Mouse (Mus musculus) kidney, postnatal 14 days (tissue): Measurements from ENCODE around the gene Rnpepl1.
A peak's percentile ranks its signal among the peaks of the same experiment; 100 is the strongest.

Experiments
- DNase-seq: peaks from one replicate; pipeline ENCODE4 v3.0.0; 2022; ENCODE audit warnings: mixed read lengths

Rnpepl1 gene

DNA sequence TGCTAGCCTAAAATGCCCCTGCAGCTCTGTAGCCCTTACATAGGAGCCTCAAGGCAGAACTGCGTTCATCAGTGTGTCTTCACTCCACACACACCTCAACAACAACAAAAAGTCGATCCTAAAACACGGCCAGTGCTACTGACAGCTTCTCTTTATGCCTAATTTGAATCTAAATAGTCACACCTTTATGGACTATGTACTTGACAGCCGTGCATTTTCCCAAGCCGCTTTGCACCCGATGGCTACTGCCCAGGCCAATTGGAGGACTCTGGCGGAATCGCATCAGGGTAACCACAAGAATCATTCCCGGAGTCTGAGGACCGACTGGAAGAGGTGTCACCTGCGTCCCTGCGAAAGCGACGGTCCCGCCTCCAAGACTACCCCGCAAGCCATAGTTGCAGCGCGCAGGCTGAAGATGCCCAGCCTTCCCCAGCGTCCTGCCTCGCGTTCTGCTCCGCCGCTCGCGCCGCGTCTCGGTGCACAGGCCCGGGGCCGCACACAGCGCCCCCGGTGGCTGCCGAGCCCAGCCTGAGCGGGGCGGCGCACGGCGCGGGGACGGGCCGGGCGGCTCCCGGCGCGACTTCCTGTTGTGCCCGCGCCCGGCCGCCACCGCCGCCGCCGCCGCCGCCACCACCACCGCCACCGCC, at the start of gene Rnpepl1:
Gene Rnpepl1, plus strand, starts transcription at position 545 of the 647 bp plus-strand sequence.
- DNase-seq = peak; percentile 88

DNA sequence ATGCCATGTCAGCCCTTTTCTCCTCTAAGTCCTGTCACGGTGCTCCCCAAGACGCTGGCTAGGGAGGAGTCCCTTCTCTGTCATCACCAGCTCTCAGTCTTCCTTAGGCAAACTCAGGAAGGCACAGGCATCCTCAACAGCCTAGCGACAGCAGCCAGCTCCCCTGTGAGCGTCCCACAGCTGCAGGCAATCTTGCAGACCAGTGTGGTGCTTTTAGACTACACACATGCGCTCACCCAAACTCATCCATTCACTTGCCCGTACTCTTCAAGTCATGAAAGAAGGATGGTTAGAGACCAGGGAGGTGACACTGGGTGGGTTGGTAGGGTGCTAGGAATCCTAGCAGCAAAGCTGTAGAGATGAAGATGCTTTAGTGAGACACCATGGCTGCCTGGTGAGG, 49.1 kb upstream of the Rnpepl1 start:
- no peak for DNase-seq

DNA sequence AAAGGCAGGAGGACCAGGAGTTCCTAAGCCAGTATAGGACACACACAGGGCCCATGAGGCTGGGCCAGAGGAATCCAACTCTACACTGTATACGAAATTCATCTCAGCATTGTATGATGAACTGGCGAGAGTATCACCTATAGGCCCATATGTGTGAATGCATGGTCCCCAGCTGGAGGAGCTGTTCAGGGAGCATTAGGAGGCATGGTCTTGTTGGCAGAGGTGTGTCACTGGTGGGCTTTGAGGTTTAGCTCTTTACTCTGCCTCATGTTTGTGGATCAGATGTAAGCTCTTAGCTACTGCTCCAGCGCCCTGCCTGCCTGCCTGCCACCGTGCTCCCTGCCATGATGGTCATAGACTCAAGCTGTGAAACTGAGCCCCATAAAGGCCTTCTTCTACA, 47.3 kb upstream of the Rnpepl1 start:
- no peak for DNase-seq

DNA sequence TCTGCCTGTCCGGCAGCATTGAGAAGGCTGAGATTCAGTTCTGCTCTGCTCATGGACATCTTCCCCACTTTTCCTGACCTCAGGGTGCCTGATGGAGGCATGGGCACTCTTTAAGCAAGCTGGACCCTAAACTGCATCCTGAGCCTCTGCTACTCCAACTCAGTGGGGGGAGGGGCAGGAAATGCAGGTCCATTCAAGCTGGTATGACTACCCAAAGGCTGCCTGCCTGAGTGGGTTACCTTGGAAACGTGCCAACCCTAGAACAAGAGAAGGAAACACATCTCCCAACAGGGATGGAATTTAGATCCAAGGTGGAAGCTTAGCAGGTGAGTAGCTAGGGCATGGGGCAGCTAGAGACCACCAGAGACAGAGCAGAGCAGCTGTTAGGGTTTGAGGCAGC, 44.4 kb upstream of the Rnpepl1 start:
- DNase-seq = no peak

DNA sequence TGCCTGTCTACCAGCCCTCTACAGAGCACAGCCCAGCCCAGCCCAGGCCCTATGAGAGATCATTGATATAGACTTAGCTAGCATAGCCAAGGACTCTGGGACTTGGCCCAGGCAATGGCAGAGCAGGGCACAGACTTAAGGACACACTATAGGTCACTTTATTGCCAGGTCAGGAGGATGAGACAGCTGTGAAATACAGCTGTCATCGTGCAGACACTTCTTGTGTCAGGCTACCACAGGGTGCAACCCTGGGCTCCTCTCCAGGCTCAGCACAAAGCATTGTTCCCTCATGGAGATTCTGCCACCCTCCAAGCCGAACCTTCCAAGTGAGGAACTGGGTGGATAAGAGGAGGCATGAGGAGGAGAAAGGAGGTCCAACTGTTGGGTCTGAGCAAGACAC, 40.6 kb upstream of the Rnpepl1 start:
- DNase-seq = no peak

DNA sequence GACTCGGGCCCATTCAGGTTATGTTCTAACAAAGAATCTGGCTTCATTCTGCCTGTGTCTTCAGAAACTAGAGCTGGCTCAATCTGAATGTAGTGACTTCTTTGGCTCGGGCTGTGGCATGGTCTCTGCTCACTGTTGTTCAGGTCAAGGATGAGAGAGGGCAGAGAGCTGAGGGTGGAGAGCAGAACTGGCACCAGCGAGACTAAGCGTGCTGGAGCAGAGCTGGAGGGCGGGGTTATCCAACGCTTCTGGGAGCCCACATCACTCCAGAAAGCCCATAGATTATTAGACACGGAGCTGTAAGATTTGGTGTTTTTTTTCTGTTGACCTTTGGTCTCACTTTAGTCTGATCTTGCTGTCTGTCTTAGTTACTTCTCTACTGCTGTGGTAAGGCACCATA, 37.9 kb upstream of the Rnpepl1 start:
- peak; percentile 24 for DNase-seq

DNA sequence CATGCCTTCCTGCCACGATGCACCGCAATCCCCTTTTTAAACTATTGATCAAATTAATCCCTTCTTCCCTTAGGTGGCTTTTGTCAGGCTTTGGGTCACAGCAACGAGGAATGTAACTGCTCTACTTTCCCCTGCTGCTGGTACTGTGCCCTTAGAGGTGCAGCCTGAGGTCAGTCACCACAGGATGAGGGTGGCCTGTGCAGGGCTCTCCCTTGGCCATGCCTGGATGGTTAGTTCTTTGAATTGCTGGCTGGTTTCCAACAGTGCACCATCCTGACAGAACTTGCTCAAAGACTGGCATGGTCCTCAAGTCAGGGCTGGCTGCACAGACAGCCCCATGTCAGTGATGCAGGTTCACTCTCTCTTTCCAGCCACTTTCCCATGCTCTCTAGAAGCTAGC, 36.6 kb upstream of the Rnpepl1 start:
- DNase-seq = peak; percentile 61

DNA sequence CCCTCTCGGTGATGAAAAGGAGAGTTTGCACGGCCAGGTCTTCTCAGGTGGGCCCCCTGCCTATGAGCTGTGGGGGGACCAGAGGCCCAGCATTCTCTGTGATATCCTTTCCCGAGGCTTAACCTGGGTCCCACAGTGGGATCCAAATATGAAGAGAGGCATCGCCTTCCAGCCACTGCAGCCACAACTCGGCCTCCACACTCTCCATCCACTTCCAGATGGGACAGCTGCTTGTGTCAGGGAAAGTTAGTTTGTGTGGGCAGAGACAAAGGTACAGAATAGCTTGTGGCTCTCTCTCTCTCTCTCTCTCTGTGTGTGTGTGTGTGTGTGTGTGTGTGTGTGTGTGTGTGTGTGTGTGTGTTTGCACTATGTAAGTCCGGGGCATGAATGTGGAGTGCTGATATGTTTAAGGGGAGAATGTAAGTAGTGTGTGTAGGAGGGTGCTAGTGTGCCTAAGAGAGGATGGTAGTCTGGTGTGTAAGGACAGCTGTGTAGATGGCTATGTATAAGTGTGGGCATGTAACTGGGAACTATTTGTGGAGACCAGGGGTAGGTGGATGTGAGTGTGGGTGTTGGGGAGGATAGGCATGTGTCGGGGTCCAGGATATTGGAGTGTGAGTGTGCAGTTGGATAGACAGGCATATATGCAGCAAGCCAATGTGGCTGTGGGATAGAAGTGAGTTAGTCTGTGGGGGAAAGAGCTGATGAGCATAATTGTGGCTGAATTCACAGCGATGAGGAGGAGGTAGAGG, 35.0 kb upstream of the Rnpepl1 start:
- no peak for DNase-seq

DNA sequence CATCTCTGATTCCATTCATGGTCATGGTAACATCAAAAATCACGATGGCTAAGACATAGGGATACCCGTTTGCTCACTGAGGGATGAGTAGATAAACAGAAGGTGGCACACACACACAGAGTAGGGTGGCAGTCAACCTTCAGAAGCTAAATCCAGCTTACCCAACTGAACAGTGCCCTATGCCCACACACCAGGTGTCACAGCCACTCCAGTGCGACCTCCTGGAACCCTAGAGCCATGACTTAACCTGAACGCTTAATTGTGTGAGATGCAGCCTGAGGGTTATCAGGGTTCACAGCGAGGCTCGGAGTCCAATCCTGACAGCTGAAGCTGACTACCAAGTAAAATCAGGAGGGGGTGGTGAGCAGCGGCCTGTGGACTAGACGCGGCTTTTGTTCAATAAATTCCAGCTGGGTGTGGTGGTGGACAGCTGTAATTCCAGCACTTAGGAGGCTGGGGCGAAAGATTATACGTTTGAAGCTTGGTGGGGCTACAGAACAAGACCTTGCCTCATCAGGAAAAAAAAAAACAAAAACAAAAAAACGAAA, 33.1 kb upstream of the Rnpepl1 start:
- DNase-seq = no peak

DNA sequence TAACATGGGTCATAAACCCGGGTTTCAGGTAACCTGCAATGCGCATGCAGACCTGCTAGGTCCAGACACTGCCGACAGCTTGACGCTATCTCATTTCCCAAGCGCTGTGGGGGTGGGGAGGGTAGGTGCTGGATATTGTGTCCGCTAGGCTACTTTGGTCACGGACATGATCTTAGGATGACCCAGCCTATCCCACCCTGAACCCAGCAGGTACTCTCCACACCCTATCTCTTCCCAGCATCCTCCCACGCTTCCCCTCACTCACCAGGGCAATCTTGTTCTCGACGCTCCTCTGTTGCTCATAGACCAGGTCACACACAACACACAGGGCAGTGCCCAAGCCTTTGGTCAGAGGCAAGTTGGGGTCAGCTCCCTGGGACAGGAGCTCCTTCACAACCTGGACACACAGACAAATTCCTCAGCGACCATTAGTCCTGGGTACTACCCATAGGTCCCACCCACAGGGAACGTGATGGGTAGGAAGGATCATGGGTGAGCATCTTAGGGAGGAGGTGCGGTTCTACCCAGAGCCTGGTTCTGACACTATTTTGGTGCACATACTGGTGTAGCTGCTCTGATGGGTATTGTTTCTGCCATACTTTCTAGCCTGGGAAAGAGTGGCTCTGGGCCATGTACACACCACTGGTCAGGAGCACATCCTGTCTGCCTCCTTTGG, 32.4 kb upstream of the Rnpepl1 start:
- DNase-seq = no peak

DNA sequence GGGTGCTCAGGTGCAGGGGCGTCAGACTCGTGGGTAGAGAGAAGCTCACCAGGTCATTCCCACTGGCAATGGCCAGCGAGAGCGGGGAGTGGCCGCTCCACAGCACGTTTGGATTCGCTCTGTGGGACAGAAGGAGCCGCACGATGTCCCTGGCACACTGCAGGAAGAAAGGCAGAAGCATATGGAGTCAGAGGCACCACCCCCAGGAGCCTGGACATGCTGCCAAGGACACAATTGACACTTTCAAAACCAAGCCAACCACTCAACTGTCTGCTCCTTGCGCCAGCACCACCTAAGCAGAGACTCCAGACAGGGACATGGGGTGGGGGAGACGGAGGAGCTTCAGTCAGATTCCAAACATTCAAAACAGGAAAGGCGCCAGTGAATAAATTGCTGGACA, 31.3 kb upstream of the Rnpepl1 start:
- no peak for DNase-seq

DNA sequence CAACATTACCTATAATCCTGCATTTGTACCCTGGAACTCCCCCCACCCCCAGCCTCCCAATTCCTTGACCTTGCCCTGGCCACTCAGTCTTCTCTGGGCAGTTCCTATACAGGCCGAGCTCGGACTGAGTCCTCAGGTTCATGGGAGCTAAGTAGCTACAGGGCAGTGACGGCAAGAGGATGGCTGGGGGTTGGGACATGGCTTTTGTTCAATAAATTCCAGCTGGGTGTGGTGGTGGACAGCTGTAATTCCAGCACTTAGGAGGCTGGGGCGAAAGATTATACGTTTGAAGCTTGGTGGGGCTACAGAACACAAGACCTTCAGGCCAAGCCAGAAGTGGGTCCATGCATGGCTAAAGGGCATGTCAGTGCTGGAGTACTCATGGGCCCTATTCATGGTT, 30.5 kb upstream of the Rnpepl1 start:
- no peak for DNase-seq

DNA sequence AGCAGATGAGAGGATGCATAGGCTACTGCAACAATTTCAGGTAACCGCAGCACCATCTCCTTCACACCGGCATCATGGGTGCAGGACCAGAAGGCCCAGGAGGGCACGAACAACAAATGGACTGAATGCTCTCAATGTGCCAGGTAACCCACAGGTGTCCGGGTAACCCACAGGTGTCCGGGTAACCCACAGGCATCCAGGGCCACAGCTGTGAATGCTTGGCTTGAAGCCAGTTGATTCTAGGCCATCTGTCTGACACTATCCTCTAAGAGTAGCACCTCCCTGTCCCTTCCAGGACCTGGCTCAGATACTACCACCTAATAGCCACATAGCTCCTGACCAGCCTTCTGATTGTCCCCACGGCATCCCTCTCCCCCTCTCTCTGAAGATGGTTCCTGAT, 28.6 kb upstream of the Rnpepl1 start:
- DNase-seq = no peak

DNA sequence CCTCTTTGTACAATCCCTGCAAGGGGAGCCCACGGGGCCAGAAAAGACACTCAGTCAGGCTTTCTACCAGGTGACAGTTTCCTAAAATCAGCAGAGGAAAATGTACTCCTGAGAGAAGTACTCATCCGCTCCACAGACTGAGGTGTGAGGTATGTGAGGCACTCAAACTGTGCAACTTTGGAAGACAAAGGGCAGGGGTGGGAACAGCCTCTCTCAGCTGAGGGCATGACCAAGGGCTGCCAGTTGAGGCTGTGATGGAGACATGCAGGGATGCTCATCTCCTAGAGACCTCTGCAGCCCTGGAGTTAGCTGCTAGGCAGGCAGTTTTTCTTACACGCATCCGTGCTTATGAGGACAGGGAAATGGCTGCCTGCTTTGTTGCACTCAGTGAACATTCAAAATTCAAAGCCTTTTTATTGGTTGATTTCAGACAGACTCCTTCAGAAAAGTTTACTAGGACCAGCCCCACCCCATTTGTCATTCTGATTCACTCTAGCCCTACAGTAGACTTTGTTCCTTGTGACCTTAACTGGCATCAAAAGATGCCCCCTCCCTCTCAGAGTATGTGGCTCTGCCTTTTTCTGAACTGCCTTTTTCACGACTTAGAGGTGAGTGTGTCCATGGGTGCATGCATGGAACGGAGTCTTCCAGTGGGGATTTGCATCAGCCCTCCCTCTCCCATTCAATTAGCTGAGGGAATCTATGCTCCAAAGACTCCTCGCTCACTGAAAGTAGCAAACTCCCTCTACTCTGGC, 21.5 kb upstream of the Rnpepl1 start:
- DNase-seq = no peak

DNA sequence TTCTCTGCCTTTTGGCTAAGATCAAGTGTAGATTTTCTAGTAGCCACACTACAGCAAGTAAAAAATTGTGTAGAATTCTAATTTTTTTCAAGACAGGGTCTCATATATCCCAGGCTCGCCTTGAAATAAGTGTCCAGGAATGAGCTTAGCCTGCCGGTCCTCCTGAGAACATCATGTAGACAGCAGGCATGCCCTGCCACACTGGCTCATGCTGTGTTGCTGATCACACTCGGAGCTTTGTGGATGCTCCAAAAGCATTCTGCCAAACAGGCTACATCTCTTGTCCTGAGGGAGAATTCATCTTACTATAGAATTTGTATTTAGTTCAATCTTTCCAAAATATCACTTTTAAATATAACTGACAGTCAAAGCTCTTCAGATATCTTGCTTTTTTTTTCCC, 17.8 kb upstream of the Rnpepl1 start:
- no peak for DNase-seq

DNA sequence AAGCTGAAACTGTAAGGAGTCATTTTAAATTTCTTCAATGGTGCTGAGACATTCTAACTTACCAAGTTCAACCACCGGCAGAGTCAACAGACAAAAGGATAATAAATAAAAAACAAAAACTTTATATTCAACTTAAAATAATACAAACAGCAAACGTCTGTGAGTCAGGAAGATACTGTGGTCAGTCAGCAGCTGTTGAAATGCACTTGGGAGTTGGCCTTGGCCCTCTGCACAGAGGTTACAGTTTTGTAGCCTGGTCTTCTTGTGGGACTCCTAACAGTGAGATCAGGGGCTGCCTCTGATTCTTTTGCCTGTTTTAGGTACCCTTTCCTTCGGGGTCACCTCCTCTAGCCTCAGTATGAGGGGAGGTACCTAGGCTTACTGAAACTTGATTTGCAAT, 16.7 kb upstream of the Rnpepl1 start:
- no peak for DNase-seq

DNA sequence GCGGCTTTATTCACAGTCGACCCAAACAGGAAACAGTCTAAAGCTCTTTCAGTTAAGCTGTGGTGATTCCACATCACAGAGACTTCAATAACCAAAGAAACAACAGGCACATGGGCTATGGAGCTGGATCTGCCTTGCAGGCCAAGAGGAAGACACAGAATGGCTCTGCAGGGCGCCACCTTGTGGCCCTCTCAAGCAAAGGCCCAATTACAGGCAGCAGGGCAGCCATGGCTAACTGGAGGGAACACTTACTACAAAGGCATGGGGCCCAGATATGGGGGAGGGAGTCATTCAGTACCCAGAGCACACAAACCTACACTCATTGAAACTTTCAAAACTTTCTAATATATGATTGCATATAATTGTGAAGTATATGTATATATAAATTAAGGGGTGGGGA, 15.5 kb upstream of the Rnpepl1 start:
- DNase-seq = peak; percentile 80

DNA sequence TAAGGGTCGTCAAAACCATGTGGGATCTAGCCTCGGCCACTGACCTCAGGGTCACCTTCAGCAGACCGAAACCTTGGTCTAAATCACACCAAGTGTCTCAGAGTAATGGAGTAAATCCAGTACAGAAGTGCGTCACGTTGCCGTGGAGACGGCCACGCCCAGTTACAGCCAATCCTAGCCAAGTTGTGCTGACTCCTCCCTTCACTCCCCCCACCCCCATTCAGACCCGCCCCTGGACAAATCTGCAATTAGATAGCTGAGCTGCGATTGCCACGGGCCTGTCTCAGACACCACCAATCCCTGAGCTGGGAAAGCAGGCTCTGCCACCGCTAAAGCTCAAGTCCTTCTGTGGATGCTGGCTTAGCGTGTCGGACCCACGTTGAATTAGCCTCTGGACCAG, 7.8 kb upstream of the Rnpepl1 start, which contains the start of gene Ankmy1:
Gene Ankmy1, minus strand, starts transcription at position 121 of the 400 bp plus-strand sequence.
- peak; percentile 80 for DNase-seq

DNA sequence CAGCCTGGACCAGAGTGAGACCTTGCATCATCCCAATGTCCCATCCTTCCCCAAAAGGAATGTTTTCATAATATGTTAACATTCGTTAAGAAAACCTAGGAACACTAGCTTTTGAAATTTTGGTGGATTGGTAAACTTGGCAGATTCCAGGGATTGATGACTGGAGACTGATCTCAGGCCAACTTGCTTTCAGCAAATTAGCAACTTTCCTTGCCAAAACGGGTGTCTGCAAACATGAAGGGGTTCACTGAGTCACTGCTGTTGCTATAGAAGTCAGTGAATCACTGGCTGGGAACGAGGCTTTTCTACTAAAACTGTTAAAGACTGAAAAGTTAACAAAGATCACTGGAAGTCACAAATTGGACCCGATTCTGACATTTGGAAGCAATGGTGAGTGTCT, 7.0 kb upstream of the Rnpepl1 start:
- DNase-seq = no peak

DNA sequence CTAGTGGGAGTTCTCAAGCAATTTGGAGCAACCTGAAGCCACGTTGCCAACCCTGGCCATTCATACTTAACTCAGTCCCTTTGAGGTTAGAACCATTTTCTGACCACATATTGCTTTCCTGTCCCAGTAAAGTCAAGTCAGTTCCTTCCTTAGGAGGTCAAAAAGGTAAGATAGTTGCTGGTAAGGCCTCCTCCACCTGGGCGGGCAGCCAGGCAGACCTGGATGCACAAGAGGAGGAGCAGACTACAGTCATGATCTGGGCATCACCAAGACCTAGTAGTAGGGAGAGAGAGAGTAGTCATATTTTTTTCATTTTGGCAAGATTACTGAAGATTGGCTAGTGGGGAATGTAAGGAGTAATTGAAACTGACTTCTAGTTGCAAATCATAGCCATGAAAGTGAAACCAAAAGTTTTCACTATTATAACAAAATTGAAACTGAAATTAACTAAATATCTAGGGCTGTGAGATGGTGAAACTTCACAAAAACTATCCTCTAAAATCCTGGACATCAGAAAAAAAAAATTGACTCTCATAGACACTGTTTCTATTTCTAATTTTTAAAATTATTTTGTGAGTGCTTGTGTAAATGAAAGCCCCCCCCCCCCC, 4.8 kb upstream of the Rnpepl1 start:
- no peak for DNase-seq

DNA sequence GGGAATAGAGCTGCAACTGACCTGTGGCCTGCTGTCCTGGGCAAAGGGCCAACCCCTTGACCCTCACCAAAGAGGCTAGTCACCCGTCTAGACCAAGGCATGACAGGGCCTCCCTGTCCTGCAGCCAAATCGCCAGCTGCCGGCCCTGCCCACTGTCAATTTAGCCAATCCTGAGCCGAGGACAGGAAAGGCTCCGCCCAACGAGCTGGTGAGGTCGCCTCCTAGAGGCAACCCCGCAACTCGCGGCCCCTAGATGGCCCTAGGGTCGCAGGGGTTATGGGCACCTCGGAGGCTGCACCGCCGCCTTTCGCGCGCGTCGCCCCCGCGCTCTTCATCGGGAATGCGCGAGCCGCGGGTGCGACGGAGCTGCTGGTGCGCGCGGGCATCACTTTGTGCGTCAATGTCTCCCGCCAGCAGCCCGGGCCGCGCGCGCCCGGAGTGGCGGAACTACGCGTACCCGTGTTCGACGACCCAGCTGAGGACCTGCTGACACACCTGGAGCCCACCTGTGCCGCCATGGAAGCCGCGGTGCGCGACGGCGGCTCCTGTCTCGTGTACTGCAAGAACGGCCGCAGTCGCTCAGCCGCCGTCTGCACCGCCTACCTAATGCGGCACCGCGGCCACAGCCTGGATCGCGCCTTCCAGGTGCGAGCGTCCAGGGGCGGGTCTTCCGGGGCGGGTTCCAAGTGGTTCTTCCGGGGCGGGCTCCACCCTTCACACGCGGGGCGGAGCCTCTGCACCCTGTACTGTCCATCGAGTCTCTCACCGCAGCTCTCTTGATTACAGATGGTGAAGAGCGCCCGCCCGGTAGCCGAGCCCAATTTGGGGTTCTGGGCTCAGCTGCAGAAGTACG, 3.6 kb upstream of the Rnpepl1 start, which contains the start of gene Dusp28:
Gene Dusp28, plus strand, starts transcription at position 203 of the 853 bp plus-strand sequence.
- DNase-seq = peak; percentile 95
